Mouse (Mus musculus) olfactory bulb, adult 2 months (tissue): Measurements from ENCODE around the gene Mad2l2. TPM values are rescaled to one million over a fixed set of nuclear protein-coding genes. Genes with fewer than 3 reads are reported as not detected.
"Not testable (repeated sequence)": the region's sequence is repeated elsewhere in the genome, so short reads cannot be mapped to it uniquely, and the experiment has no call there.

Experiments
- H3K27ac ChIP-seq: fragments of 200-500 bp; 2 replicates; pipeline ENCODE4 v1.5.1; 2012; ENCODE audit warnings: low read depth, low read length; ENCODE audit not compliant: insufficient read depth
- H3K4me1 ChIP-seq: fragments of 200-500 bp; 2 replicates; pipeline ENCODE4 v1.6.1; 2012; ENCODE audit warnings: low read length; ENCODE audit not compliant: control insufficient read depth, insufficient read depth
- H3K4me3 ChIP-seq: fragments of 200-500 bp; 2 replicates; pipeline ENCODE4 v1.5.1; 2012; ENCODE audit warnings: mild to moderate bottlenecking, low read depth, low read length, moderate library complexity; ENCODE audit not compliant: insufficient read depth
- CTCF ChIP-seq: fragments of 200-500 bp; IDR thresholded peaks from 2 replicates; pipeline ENCODE4 v1.5.1; 2012; ENCODE audit warnings: low read depth, mild to moderate bottlenecking, low read length, moderate library complexity; ENCODE audit not compliant: insufficient read depth
- POLR2A ChIP-seq: fragments of 200-500 bp; IDR thresholded peaks from 2 replicates; pipeline ENCODE4 v1.6.1; 2012; ENCODE audit warnings: mild to moderate bottlenecking, low read depth, low read length, moderate library complexity; ENCODE audit not compliant: insufficient read depth
- whole genome bisulfite sequencing: fragments of 180-500 bp; shearing (Covaris S2); methylation state at CpG from one replicate; pipeline ENCODE4 v1.1.7; 2018; 5-methylcytosine and 5-hydroxymethylcytosine counted together
- polyA plus RNA-seq: library from polyadenylated mRNA; stranded (reverse); fragments of >200 nt; gene quantifications from 2 replicates; pipeline ENCODE4 v1.2.4, GENCODE M21; 2012; ENCODE audit warnings: low replicate concordance; ENCODE audit not compliant: missing spikeins, insufficient read depth, insufficient read length

The Mad2l2 gene
- polyA plus RNA-seq, 1 experiment, result not detected

DNA sequence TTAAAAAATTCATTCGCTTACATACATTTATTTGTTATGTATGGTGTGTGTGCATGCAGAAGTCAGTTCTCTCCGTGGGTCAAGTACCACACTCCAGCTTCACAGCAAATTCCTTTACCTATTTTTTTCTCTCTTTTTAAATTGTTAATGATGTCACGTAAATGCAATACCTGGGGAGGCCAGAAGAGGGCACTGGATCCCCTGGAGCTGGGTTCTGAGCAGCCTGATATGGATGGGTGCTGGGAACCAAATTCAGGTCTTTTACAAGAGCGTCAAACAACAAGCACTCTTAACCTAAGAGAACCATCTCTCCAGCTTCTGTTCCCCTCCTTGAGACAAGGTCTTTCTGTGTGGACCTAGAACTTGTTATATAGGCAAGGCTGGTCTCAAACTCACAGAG lies 13.5 kb upstream of the Mad2l2 start:
- no peak overlapping the region for H3K4me3 ChIP-seq
- TF ChIP-seq CTCF, result no peak
- no peak for TF ChIP-seq POLR2A
- peaks cover 19% of the 10 kb centered on the region for H3K4me1 ChIP-seq
- whole genome bisulfite sequencing, result 76% methylated on average over 4 of the region's 4 CpGs
- H3K27ac ChIP-seq, result no peak overlapping the region

DNA sequence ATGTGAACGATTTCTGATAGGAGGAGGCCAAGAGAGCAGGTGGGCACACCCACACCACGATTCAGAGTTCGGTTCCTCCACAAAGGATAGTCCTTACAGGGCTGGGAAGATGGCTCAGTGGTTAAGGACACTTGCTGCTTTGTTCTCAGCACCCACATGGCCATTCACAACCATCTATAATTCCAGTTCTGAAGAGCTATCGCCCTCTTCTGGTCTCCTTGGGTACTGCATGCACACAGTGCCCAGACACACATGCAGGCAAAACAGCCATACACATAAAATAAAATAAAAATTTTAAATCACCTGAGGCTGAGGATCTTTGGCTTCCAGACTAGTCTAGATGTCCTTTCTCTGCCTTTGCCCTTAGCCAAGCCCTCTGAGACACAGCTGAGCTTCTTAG lies 12.8 kb upstream of the Mad2l2 start:
- no peak overlapping the region for H3K4me3 ChIP-seq
- 77% methylated on average over 4 of the region's 4 CpGs for WGBS
- H3K4me1 ChIP-seq, result peaks cover 21% of the 10 kb centered on the region
- no peak overlapping the region for H3K27ac ChIP-seq
- TF ChIP-seq POLR2A (no peak), CTCF (no peak)

DNA sequence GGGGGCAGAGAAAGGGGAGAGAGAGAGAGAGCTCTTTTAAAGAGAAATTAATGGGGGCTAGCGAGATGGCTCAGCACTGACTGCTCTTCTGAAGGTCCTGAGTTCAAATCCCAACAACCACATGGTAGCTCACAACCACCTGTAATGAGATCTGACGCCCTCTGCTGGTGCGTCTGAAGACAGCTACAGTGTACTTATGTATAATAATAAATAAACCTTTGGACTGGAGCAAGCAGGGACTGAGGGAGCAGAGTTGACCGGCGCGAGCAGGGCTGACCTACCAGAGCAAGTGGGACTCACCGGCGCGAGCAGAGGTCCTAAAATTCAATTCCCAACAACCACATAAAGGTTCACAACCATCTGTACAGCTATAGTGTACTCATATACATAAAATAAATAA lies 10.6 kb upstream of the Mad2l2 start:
- 93% methylated on average over 9 of the region's 9 CpGs for WGBS
- peaks cover 15% of the 10 kb centered on the region for H3K4me1 ChIP-seq
- H3K27ac ChIP-seq, H3K4me3 ChIP-seq: not testable (repeated sequence)

DNA sequence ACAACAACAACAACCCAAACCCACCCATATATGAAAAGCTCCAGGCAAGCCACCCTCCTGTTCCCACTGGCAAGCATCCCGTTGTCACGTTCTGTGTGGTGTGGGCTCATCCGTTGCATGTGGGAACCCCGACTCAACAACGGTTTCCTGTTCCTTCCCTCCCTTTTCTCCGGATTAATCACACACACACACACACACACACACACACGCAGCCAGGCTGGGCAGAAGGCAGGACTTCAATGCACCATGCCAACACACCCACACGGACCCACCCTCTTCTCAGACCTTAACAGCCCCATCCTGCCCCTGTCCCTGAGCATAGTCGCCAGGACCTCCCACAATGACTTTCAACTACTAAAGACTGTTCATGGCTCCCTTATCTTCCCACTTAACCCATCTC lies 9.6 kb upstream of the Mad2l2 start:
- 40% methylated on average over 9 of the region's 9 CpGs for WGBS
- no peak overlapping the region for H3K4me3 ChIP-seq
- no peak overlapping the region for H3K27ac ChIP-seq
- peaks cover 7% of the 10 kb centered on the region; the same call in 1 of the 2 replicates for H3K4me1 ChIP-seq
- TF ChIP-seq CTCF (no peak), POLR2A (no peak)

DNA sequence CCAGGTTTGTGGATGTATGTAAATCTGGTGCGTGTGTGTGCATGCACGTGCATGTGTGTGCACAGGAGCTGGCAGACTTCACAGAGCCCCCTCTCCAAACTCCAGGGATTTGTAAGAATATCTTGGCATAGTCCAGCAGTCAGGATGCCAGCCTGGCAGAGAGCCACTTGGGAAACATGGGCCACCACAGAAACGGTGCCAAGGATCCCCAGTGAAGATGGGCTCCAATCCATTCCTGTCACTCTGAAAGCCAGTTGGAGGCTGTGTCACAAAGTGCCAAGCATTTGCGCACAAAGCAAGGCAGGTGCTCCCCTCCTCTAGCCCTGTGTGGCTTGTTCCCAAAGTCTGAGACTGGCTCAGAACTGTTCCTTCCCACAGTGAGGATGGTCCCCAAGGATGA lies 8.8 kb upstream of the Mad2l2 start:
- peaks cover 5% of the 10 kb centered on the region; the same call in 1 of the 2 replicates for H3K4me1 ChIP-seq
- TF ChIP-seq CTCF (no peak), POLR2A (no peak)
- H3K4me3 ChIP-seq, result no peak overlapping the region
- WGBS, result 54% methylated on average over 4 of the region's 4 CpGs
- no peak overlapping the region for H3K27ac ChIP-seq

DNA sequence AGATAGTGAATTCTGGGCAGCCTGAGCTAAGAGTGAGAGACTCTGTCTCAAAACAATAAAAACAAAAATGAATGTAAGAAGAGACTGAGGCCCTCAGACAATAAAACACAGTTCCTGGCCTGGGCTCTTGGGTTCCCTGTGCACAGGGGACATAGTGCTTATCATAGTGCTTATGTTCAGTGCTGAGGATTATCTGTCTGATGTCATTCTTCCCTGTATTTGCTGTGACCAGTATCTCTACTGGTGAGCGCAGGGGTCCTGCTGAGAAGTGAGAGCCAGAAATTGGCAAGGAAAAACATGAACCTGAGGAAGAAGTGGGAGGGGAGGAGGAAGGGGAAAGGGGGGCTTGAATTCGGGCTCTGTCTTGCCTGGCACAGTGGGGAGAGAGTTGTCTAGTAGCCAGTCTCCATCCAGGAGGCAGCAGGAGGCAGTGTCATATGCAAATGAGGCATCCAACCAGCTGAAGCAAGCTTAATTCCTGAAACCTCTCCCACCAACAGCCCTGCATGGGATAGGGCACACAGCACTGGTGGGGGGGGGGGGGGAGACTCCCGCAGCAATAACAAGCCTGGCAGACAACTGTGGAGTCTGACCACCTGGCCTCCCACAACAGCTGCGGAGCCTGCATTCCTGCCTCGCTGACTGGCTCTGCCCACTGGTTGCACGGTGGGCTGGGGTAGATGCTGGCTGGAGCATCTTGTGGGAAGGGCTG lies 8.0 kb upstream of the Mad2l2 start:
- TF ChIP-seq CTCF (no peak), POLR2A (no peak)
- H3K27ac ChIP-seq, result no peak overlapping the region
- WGBS, result 31% methylated on average over 6 of the region's 6 CpGs
- peaks cover 5% of the 10 kb centered on the region; the same call in 1 of the 2 replicates for H3K4me1 ChIP-seq
- H3K4me3 ChIP-seq, result no peak overlapping the region

DNA sequence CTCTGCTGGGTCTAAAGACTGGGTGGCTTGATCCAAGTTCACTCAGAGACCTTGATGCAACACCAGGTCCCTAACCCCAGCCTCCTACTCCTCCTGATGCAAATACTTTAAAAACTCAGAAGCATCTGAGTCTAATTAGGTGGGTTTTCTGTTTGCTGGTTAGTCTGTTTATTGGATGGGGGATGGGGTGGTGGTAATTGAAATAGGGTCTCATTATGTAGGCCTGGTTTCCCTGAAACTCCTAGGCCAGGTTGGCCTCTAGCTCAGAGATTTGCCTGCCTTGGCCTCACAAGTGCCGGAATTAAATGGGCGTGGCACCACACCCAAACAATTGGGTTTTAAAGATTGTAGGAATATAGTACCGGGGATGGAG lies 7.5 kb upstream of the Mad2l2 start:
- H3K4me1 ChIP-seq, result peaks cover 5% of the 10 kb centered on the region; the same call in 1 of the 2 replicates
- TF ChIP-seq POLR2A, result no peak
- TF ChIP-seq CTCF, result no peak
- no peak overlapping the region for H3K27ac ChIP-seq
- 78% methylated on average over 3 of the region's 3 CpGs for WGBS
- no peak overlapping the region for H3K4me3 ChIP-seq

DNA sequence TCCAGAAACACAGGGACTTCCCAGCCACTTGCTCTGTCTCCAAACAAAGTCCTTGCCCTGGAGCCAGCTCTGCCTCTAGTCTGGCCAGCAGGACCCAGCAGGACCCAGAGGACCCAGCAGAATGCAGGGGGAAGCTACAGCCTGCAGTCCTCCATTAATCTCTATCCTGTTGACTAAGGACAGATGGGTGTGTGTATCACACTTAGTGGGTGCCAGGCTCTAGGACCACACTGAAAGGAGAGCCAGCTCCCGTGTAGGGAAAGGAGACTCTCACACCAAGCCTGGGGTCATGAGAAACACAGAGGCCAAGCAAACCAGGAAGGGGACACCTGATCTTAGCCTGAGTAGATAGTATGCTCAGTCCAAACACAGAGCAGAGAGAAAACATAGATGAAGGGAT lies 1.9 kb upstream of the Mad2l2 start:
- WGBS, result 81% methylated on average over 1 of the region's 1 CpGs
- no peak overlapping the region for H3K27ac ChIP-seq
- TF ChIP-seq CTCF (no peak), POLR2A (no peak)
- H3K4me1 ChIP-seq, result peaks cover 10% of the 10 kb centered on the region
- no peak overlapping the region for H3K4me3 ChIP-seq

DNA sequence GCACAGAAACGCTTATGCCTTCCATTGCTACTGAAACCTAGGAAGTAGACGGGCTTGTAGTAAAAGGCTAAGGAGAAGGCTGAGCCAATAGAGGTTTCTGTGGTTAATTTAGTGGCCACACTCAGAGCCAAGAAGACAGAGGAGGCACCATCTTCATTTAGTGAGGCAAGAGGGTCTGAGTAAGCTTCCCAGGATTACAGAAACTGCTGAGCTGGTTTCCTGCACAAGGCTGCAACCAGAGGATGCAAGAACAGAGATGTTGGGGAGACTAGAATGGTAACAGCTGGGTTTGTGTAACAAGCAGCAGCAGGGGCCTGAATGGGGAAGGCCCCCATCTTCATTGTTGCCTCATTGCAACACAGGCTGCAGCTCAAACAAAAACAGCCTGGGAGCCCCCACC lies 1.5 kb upstream of the Mad2l2 start:
- WGBS, result 89% methylated on average over 2 of the region's 2 CpGs
- no peak for TF ChIP-seq POLR2A
- no peak for TF ChIP-seq CTCF
- Histone ChIP-seq H3K4me1 (peaks cover 10% of the 10 kb centered on the region), H3K27ac (no peak overlapping the region), H3K4me3 (no peak overlapping the region)

DNA sequence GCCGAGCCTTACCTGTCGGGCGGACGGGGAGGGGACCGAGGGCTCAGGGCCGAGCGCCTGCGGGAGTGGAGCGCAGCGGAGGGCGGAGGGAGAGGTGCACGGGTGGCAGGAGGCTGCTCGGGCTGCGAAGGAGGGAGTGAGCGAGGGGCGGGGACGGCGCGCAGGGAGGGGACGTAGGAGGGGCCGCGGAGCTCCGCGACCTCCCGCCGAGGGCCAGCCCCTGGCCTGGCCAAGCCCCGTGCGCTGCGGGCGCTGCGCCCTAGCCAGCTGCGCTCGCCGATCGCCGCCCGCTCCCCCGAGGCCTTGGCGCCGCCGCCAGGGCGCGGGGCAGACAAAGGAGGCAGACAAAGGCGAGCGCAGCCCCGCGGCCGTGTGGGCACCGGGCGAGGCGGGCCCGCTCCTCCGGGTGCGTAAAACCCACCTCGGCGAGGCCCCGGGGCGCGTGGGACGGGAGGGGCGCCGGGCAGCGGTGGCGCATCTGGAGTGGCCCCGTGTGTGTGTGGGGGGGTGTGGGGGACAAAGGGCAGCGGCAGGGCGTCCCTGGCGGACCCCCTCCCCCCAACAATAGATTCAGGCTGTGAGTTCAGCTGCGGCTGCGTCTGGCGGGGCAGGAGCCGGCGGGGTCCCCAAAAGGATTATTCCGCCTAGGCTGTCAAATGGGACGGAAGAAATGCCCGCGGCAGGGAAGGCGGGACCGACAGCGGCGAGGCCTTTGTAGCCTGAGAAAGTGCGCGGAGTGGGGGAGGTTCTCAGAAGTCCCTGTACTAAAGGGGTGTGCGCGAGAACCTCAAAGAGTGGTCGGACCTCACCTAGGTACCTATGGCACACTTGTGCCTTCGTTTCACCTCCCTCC lies 603 bp downstream of the Mad2l2 start, which contains the start of gene Draxin:
Draxin (minus strand) TSS at position 138 of the 853 bp plus-strand sequence.
- Histone ChIP-seq H3K4me1 (peaks cover 10% of the 10 kb centered on the region), H3K4me3 (peak within 1 kb of the TSS; percentile 79), H3K27ac (no peak within 1 kb of the TSS)
- TF ChIP-seq CTCF (no peak), POLR2A (no peak; the same call in 1 of the 2 replicates)
- WGBS, result under 1% methylated on average over 83 of the region's 87 CpGs
